Mouse (Mus musculus) heart, embryonic 14.5 days (tissue): ENCODE data around the gene 2900026A02Rik. TPM values are rescaled to one million over a fixed set of nuclear protein-coding genes. Genes with fewer than 3 reads are reported as not detected.

Experiments
- ATAC-seq: fragments of 200-750 bp; cut with Nextera tagmentation; 2 replicates; pipeline ENCODE4 v1.8.0; 2017; ENCODE audit warnings: low read depth, moderate TSS enrichment; ENCODE audit not compliant: insufficient number of reproducible peaks, insufficient read depth, low FRiP score
- H3K27ac ChIP-seq, 2 experiments: fragments of 200-500 bp in 1 of 2; fragments of 300-500 bp in 1 of 2; sonication (generic) in 1 of 2; replicated peaks in 1 of 2; 2 replicates each; pipeline ENCODE4 v1.5.1; 2012 to 2014; ENCODE audit warnings: low read depth in 2 of 2, low read length in 2 of 2, control low read depth in 1 of 2, mild to moderate bottlenecking in 1 of 2, mixed read lengths in 1 of 2; ENCODE audit not compliant: control insufficient read depth in 1 of 2, insufficient read depth in 1 of 2
- H3K27me3 ChIP-seq: fragments of 300-500 bp; sonication (generic); 2 replicates; pipeline ENCODE4 v1.6.1; 2014; ENCODE audit warnings: mild to moderate bottlenecking, low read length, control low read depth; ENCODE audit not compliant: control insufficient read depth, insufficient read depth
- H3K36me3 ChIP-seq: fragments of 300-500 bp; sonication (generic); 2 replicates; pipeline ENCODE4 v1.6.1; 2014; ENCODE audit warnings: mild to moderate bottlenecking, control low read depth, low read length, mixed read lengths; ENCODE audit not compliant: control insufficient read depth, insufficient read depth
- H3K4me1 ChIP-seq, 2 experiments: fragments of 200-500 bp in 1 of 2; fragments of 300-500 bp in 1 of 2; sonication (generic) in 1 of 2; 2 replicates each; pipeline ENCODE4 v1.6.1; 2012 to 2014; ENCODE audit warnings: low read length in 2 of 2, control low read depth in 1 of 2, mixed read lengths in 1 of 2; ENCODE audit not compliant: control insufficient read depth in 2 of 2, insufficient read depth in 2 of 2
- H3K4me2 ChIP-seq: fragments of 300-500 bp; sonication (generic); 2 replicates; pipeline ENCODE4 v1.6.1; 2014; ENCODE audit warnings: mild to moderate bottlenecking, low read length
- H3K4me3 ChIP-seq, 2 experiments: fragments of 200-500 bp in 1 of 2; fragments of 300-500 bp in 1 of 2; sonication (generic) in 1 of 2; 2 replicates each; pipeline ENCODE4 v1.5.1; 2012 to 2014; ENCODE audit warnings: low read length in 2 of 2, mild to moderate bottlenecking in 2 of 2, control low read depth in 1 of 2, low read depth in 1 of 2, moderate library complexity in 1 of 2; ENCODE audit not compliant: control insufficient read depth in 1 of 2, insufficient read depth in 1 of 2
- H3K9ac ChIP-seq: fragments of 300-500 bp; sonication (generic); 2 replicates; pipeline ENCODE4 v1.6.1; 2014; ENCODE audit warnings: mild to moderate bottlenecking, low read length
- H3K9me3 ChIP-seq: fragments of 300-500 bp; sonication (generic); 2 replicates; pipeline ENCODE4 v1.6.1; 2016; ENCODE audit warnings: low read length, control low read depth; ENCODE audit not compliant: control insufficient read depth
- WGBS: fragments of 180-500 bp; shearing (Covaris S2); extraction: QIAGEN DNeasy Blood & Tissue Kit; methylation state at CpG from one replicate; pipeline ENCODE4 v1.1.7; 2014; 5-methylcytosine and 5-hydroxymethylcytosine counted together
- polyA plus RNA-seq: library from polyadenylated mRNA; unstranded; fragments of >200 nt; fragmentation: Nextera tagmentation; extraction: Ambion mirVana; gene quantifications from 2 replicates; pipeline ENCODE4 v1.2.1, GENCODE M21; 2014

2900026A02Rik gene
- polyA plus RNA-seq, 1 experiment from 2014 or later, result 10.3 TPM

DNA sequence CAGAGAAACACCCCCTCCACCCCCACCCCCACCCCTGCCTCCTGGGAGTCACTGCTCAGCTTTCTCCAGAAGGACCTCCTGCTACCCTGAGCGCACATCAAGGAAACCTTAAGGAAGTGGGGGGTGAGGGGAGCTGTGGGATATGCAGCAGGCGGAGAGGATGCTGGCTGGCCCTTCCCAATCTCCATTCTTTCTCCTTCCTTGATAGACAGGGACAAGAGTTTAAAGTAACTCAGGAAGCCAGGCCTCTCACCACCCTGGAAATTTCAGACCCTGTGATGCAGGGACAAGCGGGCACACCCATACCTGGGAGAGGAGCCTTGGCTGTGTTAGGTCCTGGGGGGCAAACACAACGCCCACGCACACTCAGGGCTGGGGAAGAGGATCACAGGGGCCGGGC lies 10.7 kb downstream of the 2900026A02Rik start:
- Histone ChIP-seq H3K27ac (peak overlapping the region; percentile 78 to 90), H3K4me1 (peaks cover 19 to 31% of the 10 kb centered on the region in 2 experiments), H3K4me3 (no peak overlapping the region), H3K27me3 (no peaks in the 10 kb centered on the region), H3K4me2 (no peak overlapping the region), H3K9me3 (no peaks in the 10 kb centered on the region), H3K9ac (no peak overlapping the region), H3K36me3 (no peaks in the 10 kb centered on the region)
- ATAC-seq, result no peak
- 77% methylated on average over 6 of the region's 6 CpGs for WGBS

DNA sequence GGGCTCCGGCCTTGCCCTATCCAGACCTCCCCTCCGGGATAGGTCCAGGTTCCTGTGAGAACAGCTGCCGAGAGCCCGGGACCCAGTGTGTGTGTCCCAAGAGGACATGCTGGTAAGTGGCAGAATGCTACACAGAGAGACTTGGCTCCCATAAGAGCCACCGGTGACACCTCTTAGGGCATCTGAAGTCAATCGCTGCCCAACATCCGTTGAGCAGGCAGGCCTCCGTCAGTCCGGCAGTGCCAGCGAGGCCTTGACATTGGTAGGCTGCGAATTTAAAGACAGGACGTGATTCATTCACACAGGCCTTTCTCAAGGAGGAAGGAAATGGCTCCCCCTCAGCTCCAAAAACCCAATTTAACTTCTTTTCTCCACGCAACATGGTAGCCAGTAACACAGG lies 11.1 kb downstream of the 2900026A02Rik start:
- no peaks in the 10 kb centered on the region for H3K27me3 ChIP-seq
- no peak for ATAC-seq
- H3K27ac ChIP-seq, result peak overlapping the region; percentile 89 to 90
- H3K4me1 ChIP-seq, result peaks cover 19 to 31% of the 10 kb centered on the region in 2 experiments
- WGBS, result 75% methylated on average over 13 of the region's 13 CpGs
- H3K36me3 ChIP-seq, result no peaks in the 10 kb centered on the region
- H3K4me3 ChIP-seq, result no peak overlapping the region
- 0 out of 2 replicates have a peak overlapping the region, but pooled peaks have one; percentile 16 for H3K9ac ChIP-seq
- H3K4me2 ChIP-seq, result no peak overlapping the region
- no peaks in the 10 kb centered on the region for H3K9me3 ChIP-seq

DNA sequence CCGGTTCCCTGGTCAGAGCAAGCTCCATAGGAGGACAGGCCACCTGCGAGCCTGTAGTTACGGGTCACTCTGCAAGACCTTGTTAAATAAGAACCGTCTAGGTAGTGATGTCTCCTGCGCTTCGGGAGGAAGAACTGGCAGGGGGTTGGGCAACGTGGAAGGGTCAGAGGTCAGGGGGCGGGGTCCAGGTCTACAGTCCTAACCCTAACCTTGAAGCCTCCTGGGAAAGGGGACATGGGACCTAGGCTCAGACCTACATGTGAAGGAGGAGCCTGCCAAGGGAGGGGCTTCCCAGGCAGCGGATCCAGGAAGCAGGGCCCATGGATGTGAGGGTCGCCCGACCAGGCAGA lies 11.7 kb downstream of the 2900026A02Rik start:
- 0 out of 2 replicates have a peak overlapping the region, but pooled peaks have one; percentile 16 for H3K9ac ChIP-seq
- no peak overlapping the region for H3K4me3 ChIP-seq

GRCm38 (mm10) chr5:113208622-113209400 lies 12.2 kb downstream of the 2900026A02Rik start:
- peak; percentile 52 for ATAC-seq
- H3K4me1 ChIP-seq, result peaks cover 19 to 28% of the 10 kb centered on the region in 2 experiments
- 44% methylated on average over 11 of the region's 11 CpGs for WGBS

More for the DNA sequence above, 11.7 kb downstream of the 2900026A02Rik start:
- Histone ChIP-seq H3K4me1 (peaks cover 19 to 29% of the 10 kb centered on the region in 2 experiments), H3K4me2 (no peak overlapping the region), H3K36me3 (no peaks in the 10 kb centered on the region), H3K9me3 (no peaks in the 10 kb centered on the region), H3K27me3 (no peaks in the 10 kb centered on the region), H3K27ac (peak overlapping the region; percentile 89 to 90)
- ATAC-seq, result no peak
- 46% methylated on average over 11 of the region's 11 CpGs for WGBS

DNA sequence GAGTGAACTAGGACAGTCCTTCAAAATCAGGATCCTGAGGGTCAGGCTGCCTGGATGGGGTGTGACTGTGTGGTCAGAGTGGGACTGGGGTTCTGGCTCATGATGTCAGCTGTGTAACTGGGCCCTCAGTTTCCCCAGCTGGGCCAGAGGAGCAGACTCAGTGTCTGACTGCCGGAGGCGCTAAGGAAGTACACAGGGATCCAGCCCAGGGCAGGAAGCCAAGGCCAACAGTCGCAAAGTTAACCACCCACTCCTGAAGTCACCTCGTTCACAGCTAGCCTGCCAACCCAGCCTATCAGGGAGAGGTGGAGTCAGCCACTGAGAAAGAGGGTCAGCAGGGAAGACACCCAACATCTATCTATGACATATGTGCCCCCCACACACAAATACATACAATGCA lies 13.0 kb downstream of the 2900026A02Rik start:
- no peak for ATAC-seq
- H3K9me3 ChIP-seq, result no peaks in the 10 kb centered on the region
- H3K4me1 ChIP-seq, result peaks cover 19 to 28% of the 10 kb centered on the region in 2 experiments
- H3K9ac ChIP-seq, result no peak overlapping the region
- H3K27ac ChIP-seq, result peak overlapping the region; percentile 56 to 90
- WGBS, result 35% methylated on average over 4 of the region's 4 CpGs
- no peak overlapping the region for H3K4me3 ChIP-seq
- H3K27me3 ChIP-seq, result no peaks in the 10 kb centered on the region
- H3K36me3 ChIP-seq, result no peaks in the 10 kb centered on the region
- H3K4me2 ChIP-seq, result no peak overlapping the region

More at GRCm38 (mm10) chr5:113208622-113209400, 12.2 kb downstream of the 2900026A02Rik start:
- no peaks in the 10 kb centered on the region for H3K9me3 ChIP-seq
- H3K27me3 ChIP-seq, result no peaks in the 10 kb centered on the region
- no peak overlapping the region for H3K9ac ChIP-seq
- H3K4me3 ChIP-seq, result no peak overlapping the region
- H3K27ac ChIP-seq, result peak overlapping the region; percentile 89 to 90
- H3K36me3 ChIP-seq, result no peaks in the 10 kb centered on the region
- no peak overlapping the region for H3K4me2 ChIP-seq

DNA sequence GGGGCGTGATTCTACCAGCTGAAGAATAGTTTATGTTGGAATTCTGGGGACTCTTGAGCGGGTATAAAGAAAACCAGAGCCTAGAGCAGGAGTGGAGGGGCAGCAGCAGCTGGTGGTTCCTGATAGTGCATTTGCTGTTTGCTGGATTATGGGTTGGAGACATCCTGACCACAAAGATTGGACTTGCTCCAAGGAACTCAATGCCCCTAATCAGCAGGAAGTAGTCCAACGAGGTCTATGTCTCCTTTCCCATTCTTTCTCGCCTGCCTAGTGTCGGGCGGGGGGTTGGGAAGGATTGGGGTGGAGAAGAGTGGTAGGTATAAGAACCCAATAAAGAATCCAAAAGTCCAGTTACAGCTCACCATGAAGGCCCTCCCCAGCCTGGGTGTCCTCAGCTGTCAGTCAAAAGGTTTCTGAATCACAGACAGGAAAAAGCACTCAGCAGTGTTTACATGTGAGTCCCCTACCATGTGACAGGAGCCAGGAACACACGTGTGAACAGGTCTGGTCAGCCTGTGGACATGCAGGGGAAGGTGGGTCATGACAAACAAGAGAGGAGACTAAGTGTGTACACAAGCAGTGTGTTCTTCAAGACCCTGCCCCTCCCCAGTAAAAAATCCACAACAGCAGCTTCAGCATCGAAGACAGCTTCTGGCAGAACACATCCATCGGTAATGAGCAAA lies 14.2 kb downstream of the 2900026A02Rik start:
- H3K4me1 ChIP-seq, result peaks cover 19 to 28% of the 10 kb centered on the region in 2 experiments
- no peaks in the 10 kb centered on the region for H3K9me3 ChIP-seq
- H3K4me2 ChIP-seq, result no peak overlapping the region
- H3K27me3 ChIP-seq, result no peaks in the 10 kb centered on the region
- H3K36me3 ChIP-seq, result no peaks in the 10 kb centered on the region
- peak overlapping the region; percentile 55 to 90 for H3K27ac ChIP-seq
- no peak overlapping the region for H3K9ac ChIP-seq
- no peak for ATAC-seq
- WGBS, result 35% methylated on average over 9 of the region's 9 CpGs
- H3K4me3 ChIP-seq, result no peak overlapping the region

- no peak for ATAC-seq
- Histone ChIP-seq H3K4me3 (no peak overlapping the region), H3K27me3 (no peaks in the 10 kb centered on the region), H3K27ac (no peak overlapping the region), H3K4me1 (peaks cover 8 to 25% of the 10 kb centered on the region in 2 experiments), H3K36me3 (no peaks in the 10 kb centered on the region), H3K4me2 (no peak overlapping the region), H3K9ac (no peak overlapping the region), H3K9me3 (no peaks in the 10 kb centered on the region)
- 83% methylated on average over 9 of the region's 9 CpGs for WGBS
Observed at GRCm38 (mm10) chr5:113204193-113204592, 16.8 kb downstream of the 2900026A02Rik start.
